Mouse (Mus musculus): ENCODE measurements around the gene Rlbp1. TPM values are rescaled to one million over a fixed set of nuclear protein-coding genes. Genes with fewer than 3 reads are reported as not detected.

Gene Rlbp1
- polyA plus RNA-seq, 1 experiment: 2.8 TPM

DNA sequence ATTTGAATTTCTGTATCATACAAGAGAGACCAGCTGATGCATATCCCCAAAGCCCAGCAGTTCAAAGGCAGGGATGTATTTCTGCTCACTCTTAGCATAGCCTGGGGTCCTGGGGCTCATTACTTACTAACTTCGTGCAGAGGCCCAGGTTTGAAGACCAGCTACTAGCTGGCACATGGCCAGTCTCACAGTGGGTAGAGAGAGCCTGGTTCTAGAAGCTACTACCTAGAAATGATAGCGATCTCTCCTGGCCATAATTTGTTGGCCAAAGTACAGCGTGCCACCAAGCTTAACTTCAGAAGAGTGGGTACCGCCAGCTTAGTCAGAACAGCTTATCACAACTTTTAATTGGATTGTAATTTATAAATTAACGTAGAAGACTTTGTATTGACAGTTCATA is 58.1 kb downstream of the Rlbp1 start:
- Histone ChIP-seq H3K27ac (ENCODE audit: insufficient read depth, low read length) (no peak overlapping the region), H3K4me1 (ENCODE audit: control insufficient read depth, insufficient read depth, low read length) (peaks cover 2% of the 10 kb centered on the region)

More for the DNA sequence above, 58.1 kb downstream of the Rlbp1 start:
- peaks cover 15% of the 10 kb centered on the region; the same call in 1 of the 2 replicates for H3K36me3 ChIP-seq (ENCODE audit: control insufficient read depth, insufficient read depth, low read length, poor library complexity, severe bottlenecking)
- no peak overlapping the region for H3K4me3 ChIP-seq (ENCODE audit: low read depth, low read length)
- no peaks in the 10 kb centered on the region for H3K9me3 ChIP-seq (replicated peaks; ENCODE audit: control insufficient read depth, insufficient read depth, low read length, poor library complexity, severe bottlenecking)
- TF ChIP-seq POLR2A (IDR thresholded peaks at IDR 0.05; ENCODE audit: insufficient read depth, low read length): no peak
- TF ChIP-seq EP300 (IDR thresholded peaks at IDR 0.05; ENCODE audit: insufficient read depth, low read depth, low read length): no peak
- no peaks in the 10 kb centered on the region for H3K27me3 ChIP-seq (ENCODE audit: control insufficient read depth, insufficient read depth, low read length, poor library complexity, severe bottlenecking)
- no peak overlapping the region for H3K9ac ChIP-seq (ENCODE audit: low read depth, poor library complexity, severe bottlenecking)

Other genes with a start within 250 kb of the Rlbp1 start
- 148 and 151 TPM in 2 replicates for gene Mfge8, start 238.0 kb downstream of the Rlbp1 start, polyA plus RNA-seq (2011; ENCODE audit: insufficient read depth, insufficient read length, low read depth, missing spikeins)
- gene Abhd2, start 113.8 kb downstream of the Rlbp1 start, polyA plus RNA-seq (2011; ENCODE audit: insufficient read depth, insufficient read length, low read depth, missing spikeins): 37.4 and 38.6 TPM in 2 replicates
- 45.0 and 45.2 TPM in 2 replicates for gene Fanci, start 4.9 kb upstream of the Rlbp1 start, polyA plus RNA-seq (2011; ENCODE audit: insufficient read depth, insufficient read length, low read depth, missing spikeins)
- 75.8 and 78.3 TPM in 2 replicates for gene Polg, start 79.3 kb upstream of the Rlbp1 start, polyA plus RNA-seq (2011; ENCODE audit: insufficient read depth, insufficient read length, low read depth, missing spikeins)
- gene Rhcg, start 230.6 kb upstream of the Rlbp1 start, polyA plus RNA-seq (2011; ENCODE audit: insufficient read depth, insufficient read length, low read depth, missing spikeins): 0.46 TPM in 1 of 2 replicates, not detected in the other